Mouse (Mus musculus) frontal cortex, adult (tissue): ENCODE measurements around the gene Gm47985.
"Not testable (repeated sequence)": the region's sequence is repeated elsewhere in the genome, so short reads cannot be mapped to it uniquely, and the experiment has no call there.

Source experiments
- ATAC-seq: cut with Nextera tagmentation; 2 replicates; pipeline ENCODE4 v1.9.2; 2017; ENCODE audit warnings: mild to moderate bottlenecking, moderate library complexity, mixed read lengths; ENCODE audit not compliant: low TSS enrichment

Gene Gm47985

DNA sequence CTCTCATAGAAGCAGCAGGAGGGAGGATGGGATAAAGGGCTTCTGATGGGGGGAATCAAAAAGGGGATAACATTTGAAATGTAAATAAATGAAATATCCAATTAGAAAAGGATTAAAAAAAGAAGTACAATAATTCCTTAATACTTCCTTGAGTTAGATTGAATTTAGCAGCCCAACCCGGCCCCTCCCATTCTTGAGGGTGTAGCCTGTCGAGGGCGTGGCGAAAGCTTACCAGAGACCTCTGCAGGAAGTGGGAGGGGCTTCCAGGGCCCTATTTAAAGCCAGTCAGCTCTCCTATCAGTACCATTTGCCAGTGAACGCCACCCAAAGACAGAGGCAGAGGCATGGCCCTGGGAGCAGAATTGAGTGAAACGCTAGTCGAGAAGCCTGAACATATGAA, at the start of gene Gm47985:
Gm47985 (plus strand) TSS at position 272 of the 400 bp plus-strand sequence.
- ATAC-seq = not testable (repeated sequence)

DNA sequence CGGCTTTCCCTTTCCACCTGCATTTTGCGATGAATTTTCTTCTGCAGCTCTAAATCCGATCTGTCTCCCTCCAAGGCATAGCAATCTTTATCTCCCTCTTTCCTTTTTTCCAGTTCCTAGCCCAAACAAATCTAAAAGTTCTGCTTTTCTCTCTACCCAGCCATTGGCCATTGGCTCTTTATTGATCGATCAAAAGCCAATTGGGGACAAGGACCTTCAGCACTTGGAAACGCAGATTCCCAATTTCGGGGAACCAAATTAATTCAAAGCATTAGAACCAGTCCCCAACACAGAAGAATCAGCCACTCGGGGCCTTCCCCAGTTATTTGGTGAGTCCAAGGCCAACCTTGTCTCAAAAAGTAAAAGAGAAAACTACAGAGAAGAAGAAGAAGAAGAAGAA, 49.7 kb upstream of the Gm47985 start:
- no peak for ATAC-seq

GRCm38 (mm10) chr1:151138388-151138787, 43.9 kb upstream of the Gm47985 start:
- peak; percentile 96 for ATAC-seq

- no peak for ATAC-seq
Measured at GRCm38 (mm10) chr1:151140956-151141355, 41.4 kb upstream of the Gm47985 start.

- no peak for ATAC-seq
Measured at GRCm38 (mm10) chr1:151144471-151145146, 37.7 kb upstream of the Gm47985 start.

DNA sequence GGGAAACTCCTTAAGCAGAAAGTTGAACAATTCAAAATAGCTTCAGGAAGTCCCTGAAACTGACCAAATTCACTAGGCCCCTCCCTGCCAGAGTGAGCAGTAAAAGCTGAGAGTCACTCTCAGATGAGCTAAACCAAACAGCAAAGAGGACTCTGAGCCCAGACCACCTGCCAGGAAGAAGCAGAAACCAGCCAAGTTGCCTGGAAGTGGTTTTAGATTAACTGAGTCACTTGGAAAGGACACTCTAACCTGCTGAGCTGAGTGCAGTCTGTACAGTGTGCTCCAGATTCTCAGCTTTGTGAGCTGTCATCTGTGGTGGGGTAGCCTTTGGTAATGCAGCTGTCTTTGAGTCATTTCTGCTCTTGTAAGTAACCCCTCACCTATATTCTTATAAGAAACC, 34.5 kb upstream of the Gm47985 start:
- ATAC-seq = no peak

DNA sequence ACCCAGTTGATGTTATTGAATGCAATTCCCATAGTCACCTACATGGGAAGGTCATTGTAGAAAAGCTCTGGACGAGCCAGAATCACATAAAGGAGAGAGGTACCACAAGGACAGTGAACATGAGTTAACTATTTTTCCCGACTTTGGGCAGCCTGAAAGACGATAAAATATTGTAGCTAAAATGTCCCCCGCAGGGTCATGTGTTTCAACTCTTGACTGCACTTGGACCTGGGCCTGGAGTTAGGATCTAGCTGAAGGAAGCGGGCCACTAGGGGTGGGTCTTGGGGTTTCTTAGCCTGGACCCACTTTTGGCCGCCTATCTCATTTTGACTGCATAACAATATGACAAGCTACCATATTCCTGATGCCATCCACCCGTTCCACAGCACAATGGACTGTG, 32.1 kb upstream of the Gm47985 start:
- no peak for ATAC-seq

DNA sequence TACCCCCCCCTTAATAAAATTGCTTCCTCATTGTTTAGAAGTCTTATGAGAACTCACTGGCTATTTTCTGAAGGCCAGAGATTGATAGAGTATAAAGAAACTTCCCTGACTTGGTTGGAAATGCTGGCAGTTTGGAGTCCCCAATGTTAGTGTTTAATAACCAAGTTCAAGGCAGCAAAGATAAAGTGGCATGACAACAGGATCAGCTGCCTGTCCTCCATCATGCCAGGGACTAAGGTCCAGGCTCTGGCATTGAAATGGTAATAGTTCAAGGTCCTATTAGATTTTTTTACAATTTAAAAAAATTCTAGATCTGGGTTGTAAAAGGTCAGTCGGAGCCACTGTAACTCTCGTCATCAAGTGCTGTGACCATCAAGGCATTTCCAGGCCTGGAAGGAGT, 31.2 kb upstream of the Gm47985 start:
- ATAC-seq = no peak

GRCm38 (mm10) chr1:151153056-151153652, 29.2 kb upstream of the Gm47985 start:
- ATAC-seq = no peak

- not testable (repeated sequence) for ATAC-seq
Measured at GRCm38 (mm10) chr1:151154131-151154530, 28.2 kb upstream of the Gm47985 start.

DNA sequence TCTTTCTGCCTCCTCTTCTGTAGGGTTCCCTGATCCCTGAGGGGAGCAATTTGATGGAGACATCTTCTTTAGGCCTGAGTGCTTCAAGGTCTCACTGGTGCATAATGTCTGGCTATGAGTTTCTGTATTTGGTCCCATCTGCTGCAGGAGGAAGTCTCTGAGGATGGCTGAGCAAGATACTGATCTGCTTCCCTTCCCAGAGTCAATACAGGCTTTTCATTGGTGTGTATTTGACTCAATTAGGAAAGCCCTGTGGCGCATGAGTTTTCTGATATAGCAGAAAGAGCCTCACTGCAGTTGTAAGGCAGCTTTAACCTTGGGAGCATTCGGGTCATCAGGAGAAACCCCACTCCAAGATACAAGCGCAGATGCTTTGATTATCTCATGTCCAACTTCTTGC, 26.2 kb upstream of the Gm47985 start:
- ATAC-seq = no peak

DNA sequence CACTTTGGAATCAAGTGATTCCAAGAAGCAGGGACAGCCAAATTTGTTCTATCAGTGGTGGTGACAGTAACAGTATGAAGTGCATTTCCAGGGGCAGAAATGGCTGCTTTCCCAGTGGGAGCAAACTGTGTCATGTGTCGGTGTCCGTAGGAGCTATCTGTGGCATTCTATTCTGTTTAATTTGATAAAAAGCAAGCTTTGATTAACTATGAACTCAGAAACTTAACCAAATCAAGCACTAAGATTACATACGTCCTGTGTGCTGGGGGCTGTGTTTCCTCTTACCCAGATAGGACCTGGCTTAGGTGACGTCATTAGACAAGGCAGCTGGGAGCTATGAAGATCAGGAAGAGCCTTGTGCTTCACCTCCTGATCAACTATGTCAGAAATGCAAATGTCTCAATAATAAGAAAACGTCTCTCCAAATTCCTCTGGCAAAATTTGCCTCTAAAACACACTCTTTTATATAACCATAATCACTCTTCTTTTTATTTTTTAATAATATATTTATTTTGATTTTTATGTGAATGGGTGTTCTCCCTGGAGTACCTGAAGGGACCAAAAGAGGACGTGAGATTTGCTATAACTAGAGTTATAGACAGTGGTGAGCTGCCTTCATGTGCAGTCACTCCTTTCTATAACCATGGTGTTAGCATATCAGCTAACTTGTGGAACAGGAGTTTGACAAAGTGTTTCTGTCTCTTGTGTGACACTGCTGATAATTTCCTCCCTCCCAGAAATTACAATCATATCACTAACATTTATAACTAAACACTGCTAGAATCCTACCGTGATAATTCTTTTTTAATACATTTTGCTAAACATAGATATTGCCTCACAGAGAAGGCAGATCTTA, 25.3 kb upstream of the Gm47985 start:
- no peak for ATAC-seq

- no peak for ATAC-seq
Measured at GRCm38 (mm10) chr1:151157963-151158856, 24.1 kb upstream of the Gm47985 start.

- no peak for ATAC-seq
Measured at GRCm38 (mm10) chr1:151158857-151159510, 23.4 kb upstream of the Gm47985 start.

DNA sequence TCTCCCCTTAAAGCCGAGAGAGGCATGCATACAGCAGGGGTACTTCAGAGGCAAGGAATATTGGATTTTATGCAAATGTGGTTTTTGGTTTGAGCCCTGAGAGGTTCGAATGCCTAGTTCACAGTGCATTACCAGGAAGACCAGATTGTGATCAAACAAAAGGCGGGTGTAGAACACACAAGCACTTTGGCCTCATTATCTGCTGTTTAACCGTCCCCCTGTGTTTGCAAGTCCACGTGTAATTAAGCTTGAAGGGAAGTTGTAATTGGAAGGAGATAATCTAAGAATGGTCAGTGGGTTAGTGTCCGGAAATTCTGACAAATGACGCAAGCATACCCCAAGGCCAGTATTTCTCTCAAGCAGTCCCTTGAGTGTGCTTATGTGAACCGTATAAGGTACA, 16.3 kb upstream of the Gm47985 start:
- no peak for ATAC-seq

DNA sequence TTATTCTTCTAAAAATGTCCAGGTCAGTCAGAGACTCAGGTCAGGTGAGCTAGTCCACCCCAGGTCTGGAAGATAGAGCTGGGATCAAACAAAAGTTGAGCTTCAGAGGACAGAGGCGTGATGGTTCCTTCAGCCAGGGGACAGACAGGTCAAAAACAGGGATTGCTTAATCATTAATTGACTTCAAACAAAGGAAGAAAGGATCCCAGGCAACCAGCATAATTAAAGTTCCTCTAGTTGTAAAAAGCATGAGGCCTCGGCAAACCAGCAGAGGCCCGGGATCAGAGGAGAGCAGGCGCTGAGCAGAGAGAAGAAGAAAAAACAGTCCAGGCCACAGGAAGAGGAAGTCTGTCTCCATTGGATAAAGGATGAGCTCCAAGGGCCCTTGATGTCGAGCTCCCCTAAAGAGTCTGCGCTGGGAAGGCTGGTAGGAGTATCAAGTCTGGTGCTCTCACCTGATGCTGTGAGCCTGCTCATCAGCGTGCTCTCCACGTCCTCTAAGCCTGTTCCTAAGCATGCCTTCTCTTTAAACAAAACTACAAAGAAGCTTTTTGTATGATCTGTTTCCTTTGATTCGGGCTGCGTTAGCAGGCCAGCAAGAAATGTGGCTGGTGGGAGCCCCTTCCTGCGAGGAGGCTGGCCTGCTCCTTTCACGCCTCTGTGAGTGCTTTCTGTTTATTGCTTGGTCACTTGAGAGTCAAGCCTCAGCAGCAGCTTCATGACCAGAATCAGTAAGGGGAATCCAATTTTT, 14.9 kb upstream of the Gm47985 start:
- 0 out of 2 replicates have a peak, but pooled peaks have one; percentile 16 for ATAC-seq

DNA sequence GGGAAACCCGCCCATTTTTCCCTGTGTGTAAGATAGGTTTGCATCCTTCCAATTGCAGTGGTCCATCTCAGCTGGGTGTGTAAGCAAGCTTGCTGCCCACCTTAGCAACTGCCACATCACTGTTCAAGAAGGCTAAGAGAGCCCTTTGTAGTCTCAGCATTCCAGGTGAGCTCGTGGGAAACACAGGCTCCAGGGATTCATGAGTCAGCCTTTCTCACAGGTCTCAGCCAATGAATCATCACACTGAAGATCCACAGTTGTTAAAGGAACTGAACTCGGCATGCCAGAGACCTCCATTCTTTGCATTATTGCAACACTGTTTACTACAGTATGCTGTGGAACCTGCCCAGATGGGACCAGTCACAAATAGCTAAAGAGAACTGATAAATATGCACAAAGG, 13.7 kb upstream of the Gm47985 start:
- peak; percentile 28; the same call in 1 of the 2 replicates for ATAC-seq

DNA sequence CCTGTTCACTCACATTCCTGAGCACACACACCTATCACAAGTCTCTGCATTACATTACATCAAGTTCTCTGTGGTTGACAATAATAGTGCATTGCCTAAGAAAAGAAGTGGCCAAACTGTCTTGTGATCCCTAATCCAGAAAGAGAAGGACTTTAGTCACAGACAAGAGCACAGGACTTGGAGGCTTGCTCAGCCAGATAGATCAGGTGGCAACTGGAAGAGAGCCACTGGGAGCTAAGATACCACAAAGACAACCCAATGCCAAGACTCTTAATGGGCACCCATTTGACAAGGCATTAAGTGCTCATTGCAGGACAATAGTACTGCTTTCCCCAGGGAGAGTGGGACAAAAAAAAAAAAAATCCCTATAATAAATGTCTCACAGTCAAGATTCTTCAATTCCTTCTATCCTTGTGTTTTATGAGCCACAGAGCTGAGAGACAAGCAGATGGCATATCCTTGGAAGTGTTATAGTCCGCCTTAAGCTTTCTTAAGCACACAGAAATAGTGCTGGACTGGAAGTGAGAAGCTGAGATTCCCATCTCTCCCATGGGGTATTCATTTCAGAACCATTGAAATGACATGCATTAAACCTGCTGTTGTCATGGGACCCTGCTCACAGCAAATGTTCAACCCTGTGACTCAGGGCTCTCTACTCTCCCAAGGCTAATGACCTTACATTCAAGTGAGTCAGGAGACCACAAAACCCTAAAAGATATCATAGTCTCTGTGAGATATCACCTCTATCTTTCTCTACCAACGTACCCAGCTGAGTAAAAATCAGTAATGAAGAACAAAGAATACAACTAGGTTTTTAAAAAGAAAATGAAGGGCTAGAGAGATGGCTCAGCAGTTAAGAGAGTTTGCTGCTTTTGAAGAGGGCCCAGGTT, 10.5 kb upstream of the Gm47985 start:
- peak; percentile 99 for ATAC-seq
